Mouse (Mus musculus) erythroblast, embryonic 14.5 days (primary cell): ENCODE measurements at regions not wholly inside any gene's neighbourhood (a gene's known extent, or its start where the extent isn't known, plus 50 kb on each side); places are given as distances from the start of the nearest gene placed in this dataset.

Experiments used
- H3K27me3 ChIP-seq: 2 replicates; pipeline ENCODE4 v1.6.1; 2012; ENCODE audit warnings: inconsistent platforms; ENCODE audit not compliant: control insufficient read depth
- H3K36me3 ChIP-seq: 2 replicates; pipeline ENCODE4 v1.6.1; 2012; ENCODE audit warnings: mild to moderate bottlenecking, inconsistent platforms; ENCODE audit not compliant: control insufficient read depth
- H3K4me1 ChIP-seq: 2 replicates; pipeline ENCODE4 v1.6.1; 2012; ENCODE audit warnings: inconsistent platforms; ENCODE audit not compliant: control insufficient read depth
- H3K4me3 ChIP-seq: replicated peaks from 2 replicates; pipeline ENCODE3; 2012; ENCODE audit warnings: moderate library complexity, mild to moderate bottlenecking, inconsistent platforms
- H3K9me3 ChIP-seq: 2 replicates; pipeline ENCODE4 v1.6.1; 2012; ENCODE audit warnings: low read length, inconsistent platforms, mixed read lengths; ENCODE audit not compliant: control insufficient read depth
- GATA1 ChIP-seq: IDR thresholded peaks from 2 replicates; pipeline ENCODE4 v1.6.1; 2012; ENCODE audit warnings: low read length, inconsistent platforms, mixed read lengths
- TAL1 ChIP-seq: IDR thresholded peaks from 3 replicates; pipeline ENCODE4 v1.6.1; 2012; ENCODE audit warnings: low read length, inconsistent platforms, mixed read lengths

GRCm38 (mm10) chr13:99052076-99052475 lies 67.7 kb upstream of the 1700024P04Rik start:
- H3K4me3 ChIP-seq, result no peak overlapping the region
- H3K27me3 ChIP-seq, result peaks cover 3% of the 10 kb centered on the region; the same call in 1 of the 2 replicates
- no peaks in the 10 kb centered on the region for H3K36me3 ChIP-seq
- H3K9me3 ChIP-seq, result no peaks in the 10 kb centered on the region
- TF ChIP-seq TAL1 (no peak), GATA1 (no peak)
- peaks cover 5% of the 10 kb centered on the region for H3K4me1 ChIP-seq

- Histone ChIP-seq H3K4me1 (peaks cover 5% of the 10 kb centered on the region), H3K4me3 (no peak overlapping the region), H3K9me3 (no peaks in the 10 kb centered on the region), H3K36me3 (no peaks in the 10 kb centered on the region), H3K27me3 (peaks cover 3% of the 10 kb centered on the region; the same call in 1 of the 2 replicates)
- TF ChIP-seq GATA1, result no peak
- TF ChIP-seq TAL1, result no peak
These were observed 65.3 kb upstream of the 1700024P04Rik start for GRCm38 (mm10) chr13:99049699-99050098.

- Histone ChIP-seq H3K4me3 (no peak overlapping the region), H3K36me3 (no peaks in the 10 kb centered on the region), H3K4me1 (peaks cover 5% of the 10 kb centered on the region), H3K27me3 (no peaks in the 10 kb centered on the region), H3K9me3 (no peaks in the 10 kb centered on the region)
- TF ChIP-seq GATA1, result no peak
These were observed 64.3 kb upstream of the 1700024P04Rik start for GRCm38 (mm10) chr13:99048651-99049100.

- Histone ChIP-seq H3K4me1 (peaks cover 5% of the 10 kb centered on the region), H3K27me3 (no peaks in the 10 kb centered on the region), H3K4me3 (no peak overlapping the region), H3K9me3 (no peaks in the 10 kb centered on the region), H3K36me3 (no peaks in the 10 kb centered on the region)
- no peak for TF ChIP-seq TAL1
- no peak for TF ChIP-seq GATA1
These were observed 62.9 kb upstream of the 1700024P04Rik start for GRCm38 (mm10) chr13:99047219-99047618.

- Histone ChIP-seq H3K27me3 (no peaks in the 10 kb centered on the region), H3K36me3 (no peaks in the 10 kb centered on the region), H3K9me3 (no peaks in the 10 kb centered on the region), H3K4me1 (peaks cover 5% of the 10 kb centered on the region), H3K4me3 (no peak overlapping the region)
- TF ChIP-seq GATA1, result no peak
- no peak for TF ChIP-seq TAL1
These were observed 62.4 kb upstream of the 1700024P04Rik start for GRCm38 (mm10) chr13:99046737-99047136.

- Histone ChIP-seq H3K36me3 (no peaks in the 10 kb centered on the region), H3K4me3 (no peak overlapping the region), H3K9me3 (0 out of 2 replicates have a peak, but pooled peaks cover 1% of the 10 kb centered on the region), H3K4me1 (peaks cover 5% of the 10 kb centered on the region), H3K27me3 (no peaks in the 10 kb centered on the region)
- TF ChIP-seq TAL1, result no peak
- TF ChIP-seq GATA1, result no peak
These were observed 57.7 kb upstream of the 1700024P04Rik start for GRCm38 (mm10) chr13:99042086-99042485.

GRCm38 (mm10) chr13:99041256-99041655 lies 56.9 kb upstream of the 1700024P04Rik start:
- Histone ChIP-seq H3K4me1 (peaks cover 7% of the 10 kb centered on the region), H3K9me3 (0 out of 2 replicates have a peak, but pooled peaks cover 2% of the 10 kb centered on the region), H3K27me3 (no peaks in the 10 kb centered on the region), H3K4me3 (no peak overlapping the region), H3K36me3 (no peaks in the 10 kb centered on the region)
- TF ChIP-seq TAL1 (no peak), GATA1 (no peak)

- no peaks in the 10 kb centered on the region for H3K36me3 ChIP-seq
- H3K9me3 ChIP-seq, result 0 out of 2 replicates have a peak, but pooled peaks cover 2% of the 10 kb centered on the region
- peaks cover 7% of the 10 kb centered on the region for H3K4me1 ChIP-seq
- no peaks in the 10 kb centered on the region for H3K27me3 ChIP-seq
- H3K4me3 ChIP-seq, result no peak overlapping the region
- no peak for TF ChIP-seq TAL1
- no peak for TF ChIP-seq GATA1
These were observed 56.5 kb upstream of the 1700024P04Rik start for GRCm38 (mm10) chr13:99040846-99041245.

GRCm38 (mm10) chr13:99040171-99040570 lies 55.8 kb upstream of the 1700024P04Rik start:
- no peak overlapping the region for H3K4me3 ChIP-seq

GRCm38 (mm10) chr13:99039063-99039385 lies 54.7 kb upstream of the 1700024P04Rik start:
- H3K9me3 ChIP-seq, result 0 out of 2 replicates have a peak, but pooled peaks cover 2% of the 10 kb centered on the region
- H3K27me3 ChIP-seq, result no peaks in the 10 kb centered on the region
- no peaks in the 10 kb centered on the region for H3K36me3 ChIP-seq
- TF ChIP-seq GATA1 (no peak), TAL1 (no peak)
- no peak overlapping the region for H3K4me3 ChIP-seq
- H3K4me1 ChIP-seq, result peaks cover 7% of the 10 kb centered on the region

More at GRCm38 (mm10) chr13:99040171-99040570, 55.8 kb upstream of the 1700024P04Rik start:
- Histone ChIP-seq H3K36me3 (no peaks in the 10 kb centered on the region), H3K27me3 (no peaks in the 10 kb centered on the region), H3K9me3 (0 out of 2 replicates have a peak, but pooled peaks cover 2% of the 10 kb centered on the region), H3K4me1 (peaks cover 7% of the 10 kb centered on the region)
- TF ChIP-seq GATA1 (no peak), TAL1 (no peak)
